Mouse (Mus musculus): ENCODE data around the gene Foxp1.

GRCm38 (mm10) chr6:99522359-99523108, at the start of gene Foxp1:
- TF ChIP-seq TCF3 (IDR thresholded peaks at IDR 0.05; ENCODE audit: insufficient read length, low read depth) (peak; percentile 20), MAX (IDR thresholded peaks at IDR 0.05; ENCODE audit: low read depth) (no peak)
